Mouse (Mus musculus): ENCODE results near the gene Josd2.

The Josd2 gene

GRCm38 (mm10) chr7:44500046-44500445 lies 32.3 kb downstream of the Josd2 start:
- DNase-seq (ENCODE audit: low spot score in 2 of 2): no peak

- DNase-seq (ENCODE audit: low spot score in 2 of 2): peak; percentile 44 to 46
These were observed 33.9 kb downstream of the Josd2 start for GRCm38 (mm10) chr7:44501563-44502115.

- DNase-seq (ENCODE audit: low spot score in 2 of 2): no peak
These were observed 39.7 kb downstream of the Josd2 start for GRCm38 (mm10) chr7:44507491-44507890.

- no peak for DNase-seq (ENCODE audit: low spot score in 2 of 2)
These were observed 51.6 kb downstream of the Josd2 start for GRCm38 (mm10) chr7:44519240-44519913.

GRCm38 (mm10) chr7:44520990-44521389 lies 53.2 kb downstream of the Josd2 start:
- no peak for DNase-seq (ENCODE audit: low spot score in 2 of 2)

Measured in urinary bladder, postnatal 36 days (tissue).